Mouse (Mus musculus): ENCODE measurements around the gene Ddx51. TPM values are rescaled to one million over a fixed set of nuclear protein-coding genes. Genes with fewer than 3 reads are reported as not detected.

Ddx51 gene
- polyA plus RNA-seq, 1 experiment from 2014 or later = 7.7 TPM

DNA sequence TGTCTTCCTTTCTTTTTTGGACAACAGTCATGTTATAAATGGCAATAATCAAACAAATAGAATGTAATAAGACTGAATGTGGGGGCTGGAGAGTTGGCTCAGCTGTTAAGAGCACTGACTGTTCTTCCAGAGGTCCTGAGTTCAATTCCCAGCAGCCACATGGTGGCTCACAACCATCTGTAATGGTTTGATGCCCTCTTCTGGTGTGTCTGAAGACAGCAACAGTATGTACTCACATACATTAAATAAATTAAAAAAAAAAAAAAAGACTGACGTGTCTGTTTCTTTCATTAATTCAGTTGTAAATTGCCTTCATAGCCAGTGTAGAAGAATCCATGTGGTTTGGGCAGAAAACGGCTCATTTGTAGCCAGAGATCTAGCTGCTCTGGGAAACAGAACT, 28.9 kb upstream of the Ddx51 start:
- WGBS = 79% methylated on average over 2 of the region's 2 CpGs
- H3K36me3 ChIP-seq (ENCODE audit: control insufficient read depth, insufficient read depth, low read length) = no peaks in the 10 kb centered on the region
- H3K4me1 ChIP-seq (replicated peaks; ENCODE audit: control insufficient read depth, insufficient read depth) = no peaks in the 10 kb centered on the region
- no peak overlapping the region for H3K4me2 ChIP-seq (replicated peaks; ENCODE audit: low read depth)
- TF ChIP-seq EP300 (optimal IDR thresholded peaks at IDR 0.05) (no peak), CTCF (IDR thresholded peaks at IDR 0.05; ENCODE audit: low read depth) (no peak)
- no peak overlapping the region for H3K9ac ChIP-seq (ENCODE audit: low read length)
- H3K4me3 ChIP-seq (ENCODE audit: low read depth, low read length) = no peak overlapping the region
- no peaks in the 10 kb centered on the region for H3K27me3 ChIP-seq (ENCODE audit: control insufficient read depth, insufficient read depth, low read length)
- no peak overlapping the region for H3K27ac ChIP-seq (replicated peaks)
- DNase-seq (ENCODE audit: low spot score) (no peak), ATAC-seq (ENCODE audit: low FRiP score, low TSS enrichment) (no peak)
- H3K9me3 ChIP-seq (ENCODE audit: control insufficient read depth, low read length) = no peaks in the 10 kb centered on the region

DNA sequence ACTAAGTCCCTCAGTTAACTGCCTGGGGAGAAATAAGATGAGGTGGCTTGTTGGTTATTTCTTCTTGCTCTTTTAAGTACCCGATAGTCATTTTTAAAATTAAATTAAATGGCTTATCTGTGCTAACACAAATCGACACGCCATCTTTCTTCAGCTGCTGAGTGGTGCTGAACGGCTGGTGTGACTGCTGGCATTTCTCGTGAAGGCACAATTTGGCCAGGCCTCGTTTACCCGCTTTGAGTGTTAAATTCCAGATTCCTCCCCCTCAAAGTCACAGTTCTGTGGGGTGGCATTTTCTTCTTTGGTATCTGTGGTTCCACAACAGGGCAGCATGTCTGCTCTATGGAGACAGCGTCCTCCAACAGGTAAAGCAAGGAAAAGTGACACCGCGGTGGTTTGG, 25.9 kb upstream of the Ddx51 start:
- H3K27me3 ChIP-seq (ENCODE audit: control insufficient read depth, insufficient read depth, low read length) = no peaks in the 10 kb centered on the region
- H3K4me2 ChIP-seq (replicated peaks; ENCODE audit: low read depth) = no peak overlapping the region
- no peak for ATAC-seq (ENCODE audit: low FRiP score, low TSS enrichment)
- no peaks in the 10 kb centered on the region for H3K36me3 ChIP-seq (ENCODE audit: control insufficient read depth, insufficient read depth, low read length)
- no peak overlapping the region for H3K27ac ChIP-seq (replicated peaks)
- H3K9ac ChIP-seq (ENCODE audit: low read length) = no peak overlapping the region
- DNase-seq (ENCODE audit: low spot score) = no peak
- WGBS = 74% methylated on average over 10 of the region's 10 CpGs
- no peaks in the 10 kb centered on the region for H3K9me3 ChIP-seq (ENCODE audit: control insufficient read depth, low read length)
- TF ChIP-seq EP300 (optimal IDR thresholded peaks at IDR 0.05) = no peak
- TF ChIP-seq CTCF (IDR thresholded peaks at IDR 0.05; ENCODE audit: low read depth) = no peak
- H3K4me1 ChIP-seq (replicated peaks; ENCODE audit: control insufficient read depth, insufficient read depth) = no peaks in the 10 kb centered on the region
- H3K4me3 ChIP-seq (ENCODE audit: low read depth, low read length) = no peak overlapping the region

- TF ChIP-seq CTCF (IDR thresholded peaks at IDR 0.05; ENCODE audit: low read depth) (no peak), EP300 (optimal IDR thresholded peaks at IDR 0.05) (no peak)
- Histone ChIP-seq H3K27me3 (ENCODE audit: control insufficient read depth, insufficient read depth, low read length) (no peaks in the 10 kb centered on the region), H3K36me3 (ENCODE audit: control insufficient read depth, insufficient read depth, low read length) (no peaks in the 10 kb centered on the region), H3K9me3 (ENCODE audit: control insufficient read depth, low read length) (no peaks in the 10 kb centered on the region), H3K27ac (replicated peaks) (no peak overlapping the region), H3K9ac (ENCODE audit: low read length) (no peak overlapping the region), H3K4me2 (replicated peaks; ENCODE audit: low read depth) (no peak overlapping the region), H3K4me1 (replicated peaks; ENCODE audit: control insufficient read depth, insufficient read depth) (no peaks in the 10 kb centered on the region), H3K4me3 (ENCODE audit: low read depth, low read length) (no peak overlapping the region)
- DNase-seq (ENCODE audit: low spot score) = no peak
- WGBS = 28% methylated on average over 19 of the region's 19 CpGs
- no peak for ATAC-seq (ENCODE audit: low FRiP score, low TSS enrichment)
Measured at GRCm38 (mm10) chr5:110628156-110628555, 25.1 kb upstream of the Ddx51 start.

DNA sequence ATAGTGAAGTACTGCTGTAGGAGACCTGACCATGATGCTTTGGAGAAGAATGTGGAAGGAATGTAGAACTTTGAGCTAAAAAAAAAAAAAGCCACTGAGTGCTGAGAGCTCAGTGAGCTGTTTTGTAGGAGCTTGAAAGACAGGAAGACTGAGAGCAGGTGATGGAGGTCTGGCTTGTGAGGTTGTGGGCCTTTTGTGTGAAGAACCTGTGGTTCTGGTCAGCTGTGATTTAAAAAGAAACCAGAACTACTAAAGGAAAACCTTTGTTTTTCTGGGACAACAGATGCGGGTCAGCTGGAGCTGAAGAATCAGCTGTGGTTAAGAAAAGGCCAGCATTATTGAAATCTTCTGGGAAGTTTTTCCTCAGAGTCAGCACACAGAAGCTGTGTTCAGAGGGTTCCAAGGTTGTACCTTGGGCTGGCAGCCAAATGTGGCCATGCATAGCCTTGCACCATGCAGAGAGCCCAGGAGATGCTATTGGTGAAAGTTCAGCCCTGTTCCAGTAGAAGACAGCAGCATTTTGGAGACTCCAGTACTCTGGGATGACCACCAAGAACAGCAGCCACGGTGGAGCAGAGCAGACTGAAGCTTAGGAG, 23.6 kb upstream of the Ddx51 start:
- ATAC-seq (ENCODE audit: low FRiP score, low TSS enrichment) = no peak
- no peak overlapping the region for H3K4me2 ChIP-seq (replicated peaks; ENCODE audit: low read depth)
- H3K4me3 ChIP-seq (ENCODE audit: low read depth, low read length) = no peak overlapping the region
- no peak overlapping the region for H3K9ac ChIP-seq (ENCODE audit: low read length)
- no peaks in the 10 kb centered on the region for H3K27me3 ChIP-seq (ENCODE audit: control insufficient read depth, insufficient read depth, low read length)
- no peaks in the 10 kb centered on the region for H3K36me3 ChIP-seq (ENCODE audit: control insufficient read depth, insufficient read depth, low read length)
- TF ChIP-seq EP300 (optimal IDR thresholded peaks at IDR 0.05) = no peak
- TF ChIP-seq CTCF (IDR thresholded peaks at IDR 0.05; ENCODE audit: low read depth) = no peak
- H3K4me1 ChIP-seq (replicated peaks; ENCODE audit: control insufficient read depth, insufficient read depth) = no peaks in the 10 kb centered on the region
- no peaks in the 10 kb centered on the region for H3K9me3 ChIP-seq (ENCODE audit: control insufficient read depth, low read length)
- no peak overlapping the region for H3K27ac ChIP-seq (replicated peaks)
- WGBS = 69% methylated on average over 2 of the region's 2 CpGs
- no peak for DNase-seq (ENCODE audit: low spot score)

DNA sequence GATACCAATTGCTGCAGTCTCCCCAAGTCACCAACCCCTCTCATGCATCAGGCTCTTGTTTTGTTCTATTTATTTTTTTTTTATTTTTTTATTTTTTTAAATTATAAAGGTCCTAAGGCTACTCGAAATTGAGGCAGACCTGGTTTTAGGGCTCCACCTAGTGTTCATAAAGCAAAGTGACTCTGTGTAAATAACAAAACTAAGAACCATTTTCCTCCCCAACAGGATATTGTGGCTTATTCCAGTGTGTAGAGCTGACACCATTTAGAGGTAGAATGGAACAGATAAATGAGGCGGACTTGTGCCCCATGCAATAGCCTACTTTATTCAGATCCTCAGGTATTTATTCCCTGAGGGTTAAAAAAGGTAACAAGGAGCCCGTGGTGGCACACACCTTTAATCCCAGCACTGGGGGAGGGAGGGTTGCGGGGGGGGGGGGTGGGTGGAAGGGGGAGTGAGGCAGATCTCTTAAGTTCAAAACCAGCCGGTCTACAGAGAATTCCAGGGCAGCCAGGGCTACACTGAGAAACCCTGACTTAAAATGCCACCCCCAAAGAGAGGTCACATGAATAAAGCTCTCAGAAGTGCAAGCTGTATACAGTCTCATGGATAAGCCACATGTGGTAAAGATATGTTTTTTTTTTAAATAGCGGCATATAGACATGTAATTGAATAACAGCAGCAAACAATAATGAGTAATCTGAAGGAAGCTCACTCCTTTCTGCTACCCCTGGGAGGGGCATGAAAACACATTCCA, 17.1 kb upstream of the Ddx51 start:
- no peak for DNase-seq (ENCODE audit: low spot score)
- TF ChIP-seq EP300 (optimal IDR thresholded peaks at IDR 0.05) (no peak), CTCF (IDR thresholded peaks at IDR 0.05; ENCODE audit: low read depth) (peak; percentile 86)
- peak; percentile 66 for ATAC-seq (ENCODE audit: low FRiP score, low TSS enrichment)

More for the DNA sequence above, 17.1 kb upstream of the Ddx51 start:
- Histone ChIP-seq H3K36me3 (ENCODE audit: control insufficient read depth, insufficient read depth, low read length) (no peaks in the 10 kb centered on the region), H3K9me3 (ENCODE audit: control insufficient read depth, low read length) (no peaks in the 10 kb centered on the region), H3K4me3 (ENCODE audit: low read depth, low read length) (no peak overlapping the region), H3K4me1 (replicated peaks; ENCODE audit: control insufficient read depth, insufficient read depth) (no peaks in the 10 kb centered on the region), H3K27me3 (ENCODE audit: control insufficient read depth, insufficient read depth, low read length) (no peaks in the 10 kb centered on the region), H3K4me2 (replicated peaks; ENCODE audit: low read depth) (no peak overlapping the region), H3K9ac (ENCODE audit: low read length) (no peak overlapping the region), H3K27ac (replicated peaks) (no peak overlapping the region)
- WGBS = 40% methylated on average over 6 of the region's 6 CpGs

Data from stomach, postnatal 0 days (tissue).